Mouse (Mus musculus) hindlimb bud, embryonic 11.5 days (tissue): Measurements from ENCODE around the gene Lats1.
A peak's percentile ranks its signal among the peaks of the same experiment; 100 is the strongest.
"Not testable (repeated sequence)": the region's sequence is repeated elsewhere in the genome, so short reads cannot be mapped to it uniquely, and the experiment has no call there.

Experiments
- DNase-seq: peaks from one replicate; pipeline ENCODE4 v3.0.0-alpha.2; 2012; ENCODE audit warnings: low read depth, low spot score; ENCODE audit errors: extremely low spot score

Lats1 gene

GRCm38 (mm10) chr10:7725751-7726500 lies 44.9 kb downstream of the Lats1 start, which contains the start of gene Katna1:
Gene Katna1 (plus strand): TSS chr10:7726000.
- DNase-seq = peak; percentile 79

- DNase-seq = no peak
These were observed 45.4 kb downstream of the Lats1 start for GRCm38 (mm10) chr10:7726501-7726812.

DNA sequence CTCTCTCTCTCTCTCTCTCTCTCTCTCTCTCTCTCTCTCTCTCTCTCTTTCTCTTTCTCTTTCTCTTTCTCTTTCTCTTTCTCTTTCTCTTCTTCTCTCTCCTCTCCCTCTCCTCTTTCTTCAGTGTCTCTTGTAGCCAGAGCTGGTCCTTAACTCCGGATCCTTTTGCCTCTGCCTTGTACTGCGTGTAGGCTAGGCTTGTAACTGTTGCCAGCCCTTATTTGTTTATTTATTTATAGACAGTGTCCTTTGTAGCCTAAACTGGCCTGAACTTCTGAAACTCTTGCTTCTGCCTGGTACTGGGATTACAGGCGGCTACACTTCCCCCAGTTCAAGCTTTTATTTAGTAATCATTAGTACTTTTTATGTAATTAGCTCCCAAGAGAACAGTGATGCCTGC lies 46.0 kb downstream of the Lats1 start:
- DNase-seq = no peak

DNA sequence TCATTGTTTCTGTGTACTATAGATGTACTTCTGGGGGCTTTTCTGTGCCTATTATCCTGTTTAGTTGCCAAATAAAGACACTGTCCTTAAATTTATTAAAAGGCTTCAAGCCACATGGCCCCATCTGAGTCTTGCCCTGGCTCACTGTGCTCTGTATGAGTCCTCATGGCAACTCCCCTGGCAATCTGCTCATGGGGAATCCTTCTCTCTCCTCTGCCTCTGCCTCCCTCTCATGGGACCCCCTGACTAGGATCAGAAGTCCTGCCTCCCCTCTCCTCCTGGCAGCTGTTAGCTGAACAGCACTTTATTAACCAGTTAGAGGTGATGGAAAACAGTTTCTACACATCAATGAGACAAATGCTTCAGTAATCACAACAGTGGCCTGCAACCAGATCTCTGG lies 50.6 kb downstream of the Lats1 start:
- no peak for DNase-seq

DNA sequence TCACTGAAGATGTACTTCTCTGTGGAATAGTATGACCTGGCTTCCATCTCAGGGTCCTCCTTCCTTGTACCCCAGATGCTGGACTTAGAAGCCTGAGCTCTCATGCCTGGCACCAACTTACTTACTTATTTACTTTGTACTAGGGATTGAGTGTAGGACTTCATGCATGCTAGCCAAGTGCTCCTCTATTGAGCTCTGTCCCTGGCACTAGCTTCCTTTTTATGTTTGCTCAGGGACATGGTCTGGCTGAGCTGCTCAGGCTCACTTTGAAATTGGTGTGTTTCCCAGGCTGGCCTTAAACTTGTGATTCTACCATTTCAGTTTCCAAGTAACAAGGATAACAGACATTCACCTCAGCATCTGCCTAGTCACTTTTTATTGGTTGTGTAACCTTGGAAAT lies 56.1 kb downstream of the Lats1 start:
- DNase-seq = no peak

- DNase-seq = no peak
These were observed 56.9 kb downstream of the Lats1 start for GRCm38 (mm10) chr10:7737914-7738313.

DNA sequence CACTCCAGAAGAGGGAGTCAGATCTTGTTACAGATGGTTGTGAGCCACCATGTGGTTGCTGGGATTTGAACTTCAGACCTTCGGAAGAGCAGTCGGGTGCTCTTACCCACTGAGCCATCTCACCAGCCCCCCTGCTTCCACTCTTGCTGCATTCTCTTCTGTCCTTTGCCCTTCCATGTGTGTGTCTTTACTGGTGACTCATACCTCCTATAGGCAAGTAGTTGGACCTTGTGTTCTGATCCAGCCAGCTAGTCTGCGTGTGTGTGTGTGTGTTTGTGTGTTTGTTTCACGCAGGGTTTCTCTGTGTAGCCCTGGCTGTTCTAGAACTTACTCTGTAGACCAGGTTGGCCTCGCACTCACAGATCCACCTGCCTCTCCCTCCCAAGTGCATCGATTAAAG lies 64.5 kb downstream of the Lats1 start:
- not testable (repeated sequence) for DNase-seq

DNA sequence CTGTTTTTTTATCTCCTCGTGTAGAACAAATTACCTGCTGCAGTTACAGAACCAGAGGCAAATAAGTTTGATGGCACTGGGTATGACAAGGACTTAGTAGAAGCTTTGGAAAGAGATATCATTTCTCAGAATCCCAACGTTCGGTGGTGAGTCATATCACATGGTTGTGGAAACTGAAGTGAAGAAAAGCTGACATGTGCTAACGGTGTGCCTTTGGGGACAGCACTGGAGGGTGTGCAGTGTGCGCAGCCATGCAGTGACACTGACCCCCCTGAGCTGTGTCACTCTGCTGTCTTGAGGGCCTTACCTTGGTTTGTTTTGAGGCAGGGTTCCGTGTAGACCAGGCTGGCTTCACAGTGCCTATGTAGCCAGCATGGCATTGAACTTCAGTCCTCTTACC lies 67.7 kb downstream of the Lats1 start:
- DNase-seq = no peak

GRCm38 (mm10) chr10:7757544-7757943 lies 76.5 kb downstream of the Lats1 start:
- no peak for DNase-seq
